Mouse (Mus musculus) forebrain, embryonic 16.5 days (tissue): Measurements from ENCODE around the gene Chst13. TPM values are rescaled to one million over a fixed set of nuclear protein-coding genes. Genes with fewer than 3 reads are reported as not detected.

Source experiments
- ATAC-seq: fragments of 200-750 bp; cut with Nextera tagmentation; 2 replicates; pipeline ENCODE4 v1.8.0; 2017; ENCODE audit warnings: mild to moderate bottlenecking, moderate library complexity
- H3K27ac ChIP-seq: fragments of 300-500 bp; sonication (generic); 2 replicates; pipeline ENCODE4 v1.5.1; 2014; ENCODE audit warnings: low read length, control low read depth
- H3K27me3 ChIP-seq: fragments of 300-500 bp; sonication (generic); replicated peaks from 2 replicates; pipeline ENCODE4 v1.6.1; 2014; ENCODE audit warnings: low read length; ENCODE audit not compliant: control insufficient read depth, insufficient read depth
- H3K36me3 ChIP-seq: fragments of 300-500 bp; sonication (generic); 2 replicates; pipeline ENCODE4 v1.6.1; 2014; ENCODE audit not compliant: control insufficient read depth, insufficient read depth
- H3K4me1 ChIP-seq: fragments of 300-500 bp; sonication (generic); replicated peaks from 2 replicates; pipeline ENCODE4 v1.6.1; 2014; ENCODE audit warnings: low read length; ENCODE audit not compliant: control insufficient read depth, insufficient read depth
- H3K4me2 ChIP-seq: fragments of 300-500 bp; sonication (generic); 2 replicates; pipeline ENCODE4 v1.6.1; 2014; ENCODE audit warnings: mild to moderate bottlenecking, low read length, control low read depth
- H3K4me3 ChIP-seq: fragments of 300-500 bp; sonication (generic); replicated peaks from 2 replicates; pipeline ENCODE4 v1.5.1; 2014; ENCODE audit warnings: mild to moderate bottlenecking, low read length, control low read depth
- H3K9ac ChIP-seq: fragments of 300-500 bp; sonication (generic); replicated peaks from 2 replicates; pipeline ENCODE4 v1.6.1; 2014; ENCODE audit warnings: low read depth, low read length, control low read depth
- H3K9me3 ChIP-seq: fragments of 300-500 bp; sonication (generic); 2 replicates; pipeline ENCODE4 v1.6.1; 2016; ENCODE audit warnings: low read length; ENCODE audit not compliant: control insufficient read depth
- WGBS: fragments of 180-500 bp; shearing (Covaris S2); extraction: QIAGEN DNeasy Blood & Tissue Kit; methylation state at CpG from one replicate; pipeline ENCODE4 v1.1.7; 2014; 5-methylcytosine and 5-hydroxymethylcytosine counted together
- polyA plus RNA-seq: library from polyadenylated mRNA; unstranded; fragments of >200 nt; fragmentation: Nextera tagmentation; extraction: Ambion mirVana; gene quantifications from 2 replicates; pipeline ENCODE4 v1.2.1, GENCODE M21; 2015

Gene Chst13
- polyA plus RNA-seq: not detected in 2 replicates

DNA sequence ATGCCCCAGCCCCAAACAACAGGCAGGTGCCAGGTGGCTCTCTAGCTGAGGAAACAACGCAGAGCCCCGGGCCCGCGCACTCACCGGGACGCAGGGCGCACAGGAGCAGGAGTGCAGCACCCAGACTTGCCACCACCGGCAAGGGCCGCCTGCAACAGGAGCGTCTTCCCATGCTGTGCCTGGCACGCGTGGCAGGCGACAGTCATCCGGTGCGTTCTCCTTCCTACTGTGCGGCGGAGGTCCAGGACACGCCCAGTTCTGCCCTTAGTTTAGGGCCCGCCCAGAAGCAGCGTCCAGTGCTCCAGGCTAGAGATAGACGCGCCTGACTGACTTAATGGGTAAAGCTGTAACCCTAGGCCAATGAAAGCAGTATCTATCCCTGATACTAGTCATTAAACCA, at the start of gene Chst13:
Gene Chst13, minus strand, starts transcription at position 195 of the 400 bp plus-strand sequence.
- Histone ChIP-seq H3K36me3 (no peaks in the 10 kb centered on the region), H3K27ac (no peak within 1 kb of the TSS), H3K9me3 (no peaks in the 10 kb centered on the region), H3K27me3 (no peaks in the 10 kb centered on the region), H3K9ac (no peak within 1 kb of the TSS), H3K4me3 (no peak within 1 kb of the TSS), H3K4me1 (peaks cover 8% of the 10 kb centered on the region), H3K4me2 (peak within 1 kb of the TSS; percentile 29; the same call in 1 of the 2 replicates)
- WGBS: 6% methylated on average over 22 of the region's 22 CpGs
- ATAC-seq: no peak

- no peak overlapping the region for H3K4me2 ChIP-seq
- no peak for ATAC-seq
- 83% methylated on average over 4 of the region's 4 CpGs for WGBS
- no peak overlapping the region for H3K4me3 ChIP-seq
- H3K9ac ChIP-seq: no peak overlapping the region
- no peaks in the 10 kb centered on the region for H3K27me3 ChIP-seq
- no peaks in the 10 kb centered on the region for H3K9me3 ChIP-seq
- peaks cover 26% of the 10 kb centered on the region for H3K36me3 ChIP-seq
- no peak overlapping the region for H3K27ac ChIP-seq
- peaks cover 22% of the 10 kb centered on the region for H3K4me1 ChIP-seq
These were observed 49.7 kb upstream of the Chst13 start for GRCm38 (mm10) chr6:90374647-90375046.

GRCm38 (mm10) chr6:90369725-90370553, 45.0 kb upstream of the Chst13 start:
- WGBS: under 1% methylated on average over 75 of the region's 98 CpGs
- H3K9ac ChIP-seq: peak overlapping the region; percentile 86
- ATAC-seq: peak; percentile 75
- H3K27me3 ChIP-seq: no peaks in the 10 kb centered on the region
- H3K27ac ChIP-seq: peak overlapping the region; percentile 86
- peak overlapping the region; percentile 93 for H3K4me3 ChIP-seq
- peaks cover 22% of the 10 kb centered on the region for H3K4me1 ChIP-seq
- H3K9me3 ChIP-seq: no peaks in the 10 kb centered on the region
- peak overlapping the region; percentile 97 for H3K4me2 ChIP-seq
- peaks cover 8% of the 10 kb centered on the region for H3K36me3 ChIP-seq

- Histone ChIP-seq H3K36me3 (peaks cover 5% of the 10 kb centered on the region), H3K4me1 (peaks cover 22% of the 10 kb centered on the region), H3K27me3 (no peaks in the 10 kb centered on the region), H3K27ac (peak within 1 kb of the TSS; percentile 86), H3K9me3 (no peaks in the 10 kb centered on the region), H3K9ac (peak within 1 kb of the TSS; percentile 86), H3K4me2 (peak within 1 kb of the TSS; percentile 97), H3K4me3 (peak within 1 kb of the TSS; percentile 93)
- ATAC-seq: peak; percentile 99
- 7% methylated on average over 41 of the region's 41 CpGs for WGBS
These were observed 44.2 kb upstream of the Chst13 start, which contains the start of gene Zxdc for GRCm38 (mm10) chr6:90368976-90369724. TSS of gene Zxdc (plus strand) at chr6:90369492.

GRCm38 (mm10) chr6:90363301-90363700, 38.3 kb upstream of the Chst13 start:
- H3K27ac ChIP-seq: no peak overlapping the region
- no peaks in the 10 kb centered on the region for H3K9me3 ChIP-seq
- WGBS: 85% methylated on average over 5 of the region's 5 CpGs
- peaks cover 8% of the 10 kb centered on the region for H3K4me1 ChIP-seq
- no peak overlapping the region for H3K9ac ChIP-seq
- H3K36me3 ChIP-seq: no peaks in the 10 kb centered on the region
- ATAC-seq: no peak
- H3K4me3 ChIP-seq: no peak overlapping the region
- no peak overlapping the region for H3K4me2 ChIP-seq
- no peaks in the 10 kb centered on the region for H3K27me3 ChIP-seq

- Histone ChIP-seq H3K4me1 (peaks cover 8% of the 10 kb centered on the region), H3K9ac (no peak overlapping the region), H3K27me3 (no peaks in the 10 kb centered on the region), H3K9me3 (no peaks in the 10 kb centered on the region), H3K4me2 (no peak overlapping the region), H3K36me3 (no peaks in the 10 kb centered on the region), H3K4me3 (no peak overlapping the region), H3K27ac (no peak overlapping the region)
- 92% methylated on average over 6 of the region's 6 CpGs for WGBS
- ATAC-seq: no peak
These were observed 36.1 kb upstream of the Chst13 start for GRCm38 (mm10) chr6:90360922-90361614.

DNA sequence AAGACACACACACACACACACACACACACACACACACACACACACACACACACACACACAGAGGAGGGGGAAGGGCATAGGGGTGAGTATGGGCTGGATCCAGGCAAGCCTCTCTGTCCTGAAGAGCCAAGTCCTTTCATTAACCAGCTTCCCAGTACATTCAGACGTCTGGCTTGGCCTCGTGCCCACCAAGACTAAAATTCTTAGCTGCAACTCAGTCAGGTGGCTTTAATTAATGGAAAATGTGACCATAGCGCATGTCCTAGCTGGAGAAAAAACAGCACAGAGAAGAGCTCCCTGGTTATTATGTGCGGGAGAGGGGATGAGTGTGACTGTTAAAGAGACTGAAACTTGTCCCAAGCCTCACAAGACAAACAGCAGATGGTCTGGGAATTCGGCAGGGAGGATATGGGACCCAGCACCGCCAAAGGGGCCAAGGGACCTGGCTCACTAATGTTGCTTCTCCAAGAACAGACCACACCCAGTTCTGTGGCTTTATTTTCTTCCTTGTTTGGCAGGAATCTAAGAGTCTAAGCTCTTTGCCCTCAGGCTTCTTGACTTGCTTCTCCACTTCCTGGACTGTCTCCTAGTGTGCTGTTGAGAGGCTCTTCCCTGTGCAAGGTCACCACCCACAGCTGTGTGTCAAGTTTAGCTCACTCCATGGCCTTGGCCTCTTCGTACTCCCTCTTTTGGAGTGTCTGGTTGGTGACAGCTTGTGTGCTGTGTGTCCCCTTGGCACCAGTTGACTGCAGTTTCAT, 35.2 kb upstream of the Chst13 start:
- Histone ChIP-seq H3K4me3 (no peak overlapping the region), H3K9ac (no peak overlapping the region), H3K9me3 (no peaks in the 10 kb centered on the region), H3K27me3 (no peaks in the 10 kb centered on the region), H3K4me2 (no peak overlapping the region), H3K36me3 (no peaks in the 10 kb centered on the region), H3K4me1 (peaks cover 8% of the 10 kb centered on the region), H3K27ac (no peak overlapping the region)
- WGBS: 32% methylated on average over 7 of the region's 7 CpGs
- peak; percentile 59 for ATAC-seq

DNA sequence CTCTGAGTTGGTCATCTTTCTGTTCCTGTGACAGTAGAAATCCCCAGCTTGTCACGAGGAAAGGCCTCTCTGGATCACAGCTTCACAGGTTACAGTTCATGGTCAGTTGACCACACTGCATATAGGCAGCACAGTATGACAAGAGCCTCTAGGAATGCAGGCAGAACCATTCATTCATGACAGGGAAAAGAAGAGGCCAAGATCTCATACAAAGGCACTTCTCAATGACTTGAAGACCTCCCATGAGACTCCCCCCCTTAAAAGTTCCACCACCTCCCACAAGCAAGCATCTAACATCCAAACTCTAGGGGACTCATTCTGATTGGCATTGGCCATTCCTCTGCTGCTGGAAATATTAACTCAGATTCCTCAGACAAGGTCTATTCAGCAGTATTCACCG, 34.5 kb upstream of the Chst13 start:
- no peak overlapping the region for H3K9ac ChIP-seq
- H3K9me3 ChIP-seq: no peaks in the 10 kb centered on the region
- no peaks in the 10 kb centered on the region for H3K36me3 ChIP-seq
- no peak overlapping the region for H3K4me2 ChIP-seq
- H3K4me3 ChIP-seq: no peak overlapping the region
- peaks cover 8% of the 10 kb centered on the region for H3K4me1 ChIP-seq
- WGBS: 49% methylated on average over 2 of the region's 2 CpGs
- H3K27ac ChIP-seq: no peak overlapping the region
- no peak for ATAC-seq
- no peaks in the 10 kb centered on the region for H3K27me3 ChIP-seq
